Mouse (Mus musculus): ENCODE data around the gene Colgalt2.

DNA sequence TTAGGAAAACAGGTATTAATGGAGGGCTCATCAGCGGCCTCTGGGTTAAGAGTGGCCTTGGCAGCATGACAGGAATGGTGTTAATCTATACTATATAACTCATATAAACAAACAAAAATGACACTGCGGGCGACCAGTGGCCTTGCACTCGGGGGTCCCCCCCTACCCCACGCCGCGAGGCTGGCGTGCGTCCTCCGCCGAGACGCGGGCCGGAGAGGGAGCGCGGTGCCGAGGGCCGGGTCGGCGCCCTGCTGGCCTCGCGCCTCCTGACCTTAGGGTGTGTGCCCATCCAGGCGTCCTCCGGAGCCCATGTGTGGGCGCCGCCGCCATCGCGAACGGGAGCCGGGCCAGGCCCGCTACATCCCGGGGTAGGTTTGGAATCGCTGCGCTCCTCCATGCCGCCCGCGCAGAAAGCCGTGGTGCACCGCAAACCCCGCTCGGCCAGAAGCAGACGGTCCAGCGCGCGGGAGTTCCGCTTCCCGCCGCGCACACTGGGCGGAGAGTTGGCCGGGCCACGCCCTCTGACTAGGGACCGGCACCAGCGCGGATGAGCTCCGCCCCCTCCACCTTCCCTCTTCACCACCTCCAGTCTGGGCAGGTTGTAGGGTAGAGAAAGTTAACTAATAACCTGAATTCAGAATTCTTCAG lies 13.3 kb upstream of the Colgalt2 start, which contains the start of gene Tsen15:
- no peak for TF ChIP-seq GATA1 (IDR thresholded peaks at IDR 0.05; ENCODE audit: borderline replicate concordance, low read length)
- no peak for TF ChIP-seq FLI1 (IDR thresholded peaks at IDR 0.05; ENCODE audit: low read length)

Data from megakaryocyte, embryonic 14.5 days (primary cell).